Mouse (Mus musculus): ENCODE measurements at regions not wholly inside any gene's neighbourhood (a gene's known extent, or its start where the extent isn't known, plus 50 kb on each side); places are given as distances from the start of the nearest gene placed in this dataset.

GRCm38 (mm10) chr1:183622341-183622740 lies 204.3 kb downstream of the Hhipl2 start:
- no peak for DNase-seq

- no peak for DNase-seq
Measured at GRCm38 (mm10) chr1:183624266-183624665, 206.3 kb downstream of the Hhipl2 start.

- DNase-seq: no peak
Measured at GRCm38 (mm10) chr1:183633810-183634209, 215.8 kb downstream of the Hhipl2 start.

- no peak for DNase-seq
Measured at GRCm38 (mm10) chr1:183634836-183635235, 216.8 kb downstream of the Hhipl2 start.

GRCm38 (mm10) chr1:183637214-183637613 lies 219.2 kb downstream of the Hhipl2 start:
- DNase-seq: no peak

GRCm38 (mm10) chr1:183639332-183639731 lies 221.3 kb downstream of the Hhipl2 start:
- DNase-seq: no peak

GRCm38 (mm10) chr1:183640568-183640967 lies 222.6 kb downstream of the Hhipl2 start:
- DNase-seq: peak; percentile 39

GRCm38 (mm10) chr1:183644001-183644400 lies 226.0 kb downstream of the Hhipl2 start:
- DNase-seq: no peak

- DNase-seq: peak; percentile 46
Measured at GRCm38 (mm10) chr1:183653878-183654277, 235.9 kb downstream of the Hhipl2 start.

- peak; percentile 50 for DNase-seq
Measured at GRCm38 (mm10) chr1:183657043-183657442, 239.0 kb downstream of the Hhipl2 start.

GRCm38 (mm10) chr1:183660541-183660940 lies 242.5 kb downstream of the Hhipl2 start:
- no peak for DNase-seq

GRCm38 (mm10) chr1:183662369-183663043 lies 244.5 kb downstream of the Hhipl2 start:
- DNase-seq: no peak

- no peak for DNase-seq
Measured at GRCm38 (mm10) chr1:183669271-183669670, 251.3 kb downstream of the Hhipl2 start.

- peak; percentile 32 for DNase-seq
Measured at GRCm38 (mm10) chr1:183669674-183670073, 251.7 kb downstream of the Hhipl2 start.

- no peak for DNase-seq
Measured at GRCm38 (mm10) chr1:183670542-183670941, 252.5 kb downstream of the Hhipl2 start.

GRCm38 (mm10) chr1:183671541-183671940 lies 253.5 kb downstream of the Hhipl2 start:
- peak; percentile 77 for DNase-seq

- no peak for DNase-seq
Measured at GRCm38 (mm10) chr1:183672521-183672920, 254.5 kb downstream of the Hhipl2 start.

- no peak for DNase-seq
Measured at GRCm38 (mm10) chr1:183677585-183677984, 259.6 kb downstream of the Hhipl2 start.

- DNase-seq: peak; percentile 56
Measured at GRCm38 (mm10) chr1:183679949-183680348, 261.9 kb downstream of the Hhipl2 start.

- DNase-seq: no peak
Measured at GRCm38 (mm10) chr1:183686056-183686455, 268.0 kb downstream of the Hhipl2 start.

- no peak for DNase-seq
Measured at GRCm38 (mm10) chr1:183692756-183693155, 274.7 kb downstream of the Hhipl2 start.

- peak; percentile 18 for DNase-seq
Measured at GRCm38 (mm10) chr1:183699284-183699683, 281.3 kb downstream of the Hhipl2 start.

- DNase-seq: no peak
Measured at GRCm38 (mm10) chr1:183702888-183703287, 284.9 kb downstream of the Hhipl2 start.

- DNase-seq: no peak
Measured at GRCm38 (mm10) chr1:183712895-183713294, 294.9 kb downstream of the Hhipl2 start.

All from adrenal gland, adult 2 months (tissue).